Mouse (Mus musculus): ENCODE measurements around the gene Car9. TPM values are rescaled to one million over a fixed set of nuclear protein-coding genes. Genes with fewer than 3 reads are reported as not detected.

The Car9 gene
- polyA plus RNA-seq, 1 experiment from 2014 or later: 0.65 TPM

- Histone ChIP-seq H3K4me3 (ENCODE audit: low read depth, low read length) (peak overlapping the region; percentile 33), H3K9ac (ENCODE audit: low read length) (peak overlapping the region; percentile 45), H3K27ac (replicated peaks; ENCODE audit: low read depth, low read length) (no peak overlapping the region), H3K27me3 (ENCODE audit: control insufficient read depth, insufficient read depth, low read length) (0 out of 2 replicates have a peak, but pooled peaks cover 3% of the 10 kb centered on the region), H3K4me2 (ENCODE audit: low read depth, severe bottlenecking) (peak overlapping the region; percentile 70), H3K4me1 (ENCODE audit: control insufficient read depth, insufficient read depth, low read length) (no peaks in the 10 kb centered on the region), H3K36me3 (ENCODE audit: control insufficient read depth, insufficient read depth, low read length) (no peaks in the 10 kb centered on the region), H3K9me3 (ENCODE audit: control insufficient read depth, low read length) (no peaks in the 10 kb centered on the region)
- ATAC-seq (ENCODE audit: insufficient number of reproducible peaks, low FRiP score, low TSS enrichment, low read depth): peak; percentile 84
- WGBS: 11% methylated on average over 13 of the region's 13 CpGs
- peak; percentile 69 for DNase-seq (ENCODE audit: low spot score)
Observed at GRCm38 (mm10) chr4:43508666-43508997, 1.9 kb downstream of the Car9 start.

GRCm38 (mm10) chr4:43509109-43509508 is 2.3 kb downstream of the Car9 start:
- peak overlapping the region; percentile 45 for H3K9ac ChIP-seq (ENCODE audit: low read length)
- 0 out of 2 replicates have a peak, but pooled peaks cover 3% of the 10 kb centered on the region for H3K27me3 ChIP-seq (ENCODE audit: control insufficient read depth, insufficient read depth, low read length)
- no peaks in the 10 kb centered on the region for H3K36me3 ChIP-seq (ENCODE audit: control insufficient read depth, insufficient read depth, low read length)
- DNase-seq (ENCODE audit: low spot score): no peak
- H3K4me3 ChIP-seq (ENCODE audit: low read depth, low read length): no peak overlapping the region
- no peaks in the 10 kb centered on the region for H3K9me3 ChIP-seq (ENCODE audit: control insufficient read depth, low read length)
- H3K4me1 ChIP-seq (ENCODE audit: control insufficient read depth, insufficient read depth, low read length): no peaks in the 10 kb centered on the region
- H3K4me2 ChIP-seq (ENCODE audit: low read depth, severe bottlenecking): peak overlapping the region; percentile 70
- 39% methylated on average over 9 of the region's 9 CpGs for WGBS
- no peak overlapping the region for H3K27ac ChIP-seq (replicated peaks; ENCODE audit: low read depth, low read length)
- no peak for ATAC-seq (ENCODE audit: insufficient number of reproducible peaks, low FRiP score, low TSS enrichment, low read depth)

- H3K4me2 ChIP-seq (ENCODE audit: low read depth, severe bottlenecking): no peak overlapping the region
- no peaks in the 10 kb centered on the region for H3K36me3 ChIP-seq (ENCODE audit: control insufficient read depth, insufficient read depth, low read length)
- no peak overlapping the region for H3K9ac ChIP-seq (ENCODE audit: low read length)
- 0 out of 2 replicates have a peak, but pooled peaks cover 3% of the 10 kb centered on the region for H3K27me3 ChIP-seq (ENCODE audit: control insufficient read depth, insufficient read depth, low read length)
- no peak overlapping the region for H3K4me3 ChIP-seq (ENCODE audit: low read depth, low read length)
- H3K4me1 ChIP-seq (ENCODE audit: control insufficient read depth, insufficient read depth, low read length): no peaks in the 10 kb centered on the region
- DNase-seq (ENCODE audit: low spot score) (no peak), ATAC-seq (ENCODE audit: insufficient number of reproducible peaks, low FRiP score, low TSS enrichment, low read depth) (no peak)
- H3K27ac ChIP-seq (replicated peaks; ENCODE audit: low read depth, low read length): no peak overlapping the region
- H3K9me3 ChIP-seq (ENCODE audit: control insufficient read depth, low read length): no peaks in the 10 kb centered on the region
- WGBS: 76% methylated on average over 19 of the region's 19 CpGs
Observed at GRCm38 (mm10) chr4:43511675-43512454, 5.1 kb downstream of the Car9 start.

DNA sequence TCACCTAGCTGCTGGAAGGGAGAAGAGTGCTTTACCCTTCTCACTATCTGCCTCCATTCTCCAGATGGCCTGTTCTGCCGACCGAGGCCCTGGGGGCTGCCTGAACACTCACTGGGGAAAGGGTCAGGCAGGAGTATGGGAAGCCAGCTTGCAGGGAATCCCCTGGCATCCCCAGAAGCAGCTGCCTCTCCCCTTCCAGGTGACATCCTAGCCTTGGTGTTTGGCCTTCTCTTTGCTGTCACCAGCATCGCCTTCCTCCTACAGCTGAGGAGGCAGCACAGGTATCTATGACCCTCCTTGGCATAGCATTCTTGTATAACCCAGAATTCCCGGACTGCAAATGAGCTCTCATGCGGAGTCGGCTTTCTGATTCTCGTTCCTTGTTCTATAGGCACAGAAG is 5.9 kb downstream of the Car9 start:
- H3K27me3 ChIP-seq (ENCODE audit: control insufficient read depth, insufficient read depth, low read length): 0 out of 2 replicates have a peak, but pooled peaks cover under 1% of the 10 kb centered on the region
- no peak overlapping the region for H3K9ac ChIP-seq (ENCODE audit: low read length)
- no peaks in the 10 kb centered on the region for H3K36me3 ChIP-seq (ENCODE audit: control insufficient read depth, insufficient read depth, low read length)
- no peaks in the 10 kb centered on the region for H3K9me3 ChIP-seq (ENCODE audit: control insufficient read depth, low read length)
- WGBS: 60% methylated on average over 7 of the region's 7 CpGs
- H3K27ac ChIP-seq (replicated peaks; ENCODE audit: low read depth, low read length): no peak overlapping the region
- no peak overlapping the region for H3K4me2 ChIP-seq (ENCODE audit: low read depth, severe bottlenecking)
- no peaks in the 10 kb centered on the region for H3K4me1 ChIP-seq (ENCODE audit: control insufficient read depth, insufficient read depth, low read length)
- no peak overlapping the region for H3K4me3 ChIP-seq (ENCODE audit: low read depth, low read length)
- ATAC-seq (ENCODE audit: insufficient number of reproducible peaks, low FRiP score, low TSS enrichment, low read depth) (no peak), DNase-seq (ENCODE audit: low spot score) (no peak)

DNA sequence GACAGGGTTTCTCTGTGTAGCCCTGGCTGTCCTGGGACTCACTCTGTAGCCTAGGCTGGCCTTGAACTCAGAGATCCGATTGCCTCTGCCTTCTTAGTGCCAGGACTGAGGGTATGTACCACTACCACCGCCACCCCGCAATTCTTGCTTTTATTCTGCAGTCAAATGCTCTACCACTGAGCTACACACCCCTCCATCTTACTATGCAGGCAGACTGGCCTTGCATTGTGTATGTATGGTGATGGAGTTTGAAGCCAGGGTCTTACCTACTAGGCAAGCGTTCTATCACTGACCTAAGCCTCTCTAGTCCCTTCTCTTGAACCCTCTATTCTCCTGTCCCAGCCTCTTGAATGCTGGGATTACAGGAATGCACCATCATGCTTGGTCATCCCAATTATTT is 6.5 kb downstream of the Car9 start:
- no peaks in the 10 kb centered on the region for H3K9me3 ChIP-seq (ENCODE audit: control insufficient read depth, low read length)
- 92% methylated on average over 4 of the region's 4 CpGs for WGBS
- no peak overlapping the region for H3K4me2 ChIP-seq (ENCODE audit: low read depth, severe bottlenecking)
- H3K36me3 ChIP-seq (ENCODE audit: control insufficient read depth, insufficient read depth, low read length): no peaks in the 10 kb centered on the region
- DNase-seq (ENCODE audit: low spot score): no peak
- no peak for ATAC-seq (ENCODE audit: insufficient number of reproducible peaks, low FRiP score, low TSS enrichment, low read depth)
- H3K9ac ChIP-seq (ENCODE audit: low read length): no peak overlapping the region
- no peak overlapping the region for H3K4me3 ChIP-seq (ENCODE audit: low read depth, low read length)
- H3K4me1 ChIP-seq (ENCODE audit: control insufficient read depth, insufficient read depth, low read length): no peaks in the 10 kb centered on the region
- H3K27me3 ChIP-seq (ENCODE audit: control insufficient read depth, insufficient read depth, low read length): no peaks in the 10 kb centered on the region
- H3K27ac ChIP-seq (replicated peaks; ENCODE audit: low read depth, low read length): no peak overlapping the region

DNA sequence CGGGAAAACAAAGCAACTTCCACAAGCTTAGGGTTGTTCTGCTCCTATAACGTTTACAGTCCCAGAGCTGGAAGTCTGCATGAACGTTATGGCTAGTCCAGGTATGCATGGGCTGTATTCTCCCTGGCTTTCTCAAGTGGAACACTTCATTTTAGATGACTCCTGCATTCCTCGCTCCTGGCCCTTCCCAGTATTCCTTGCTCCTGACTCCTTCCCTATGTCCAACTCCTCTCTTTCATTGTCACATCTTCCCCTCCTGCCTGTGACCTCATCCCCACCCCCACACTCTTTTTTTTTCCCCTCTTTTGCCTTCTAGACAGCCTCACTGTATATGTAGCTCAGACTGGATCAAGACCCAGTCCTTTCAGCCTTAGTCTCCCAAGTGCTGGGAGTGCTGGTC is 7.0 kb downstream of the Car9 start:
- DNase-seq (ENCODE audit: low spot score) (no peak), ATAC-seq (ENCODE audit: insufficient number of reproducible peaks, low FRiP score, low TSS enrichment, low read depth) (no peak)
- Histone ChIP-seq H3K4me3 (ENCODE audit: low read depth, low read length) (no peak overlapping the region), H3K4me2 (ENCODE audit: low read depth, severe bottlenecking) (no peak overlapping the region), H3K9me3 (ENCODE audit: control insufficient read depth, low read length) (no peaks in the 10 kb centered on the region), H3K9ac (ENCODE audit: low read length) (no peak overlapping the region), H3K36me3 (ENCODE audit: control insufficient read depth, insufficient read depth, low read length) (no peaks in the 10 kb centered on the region), H3K4me1 (ENCODE audit: control insufficient read depth, insufficient read depth, low read length) (no peaks in the 10 kb centered on the region), H3K27ac (replicated peaks; ENCODE audit: low read depth, low read length) (no peak overlapping the region), H3K27me3 (ENCODE audit: control insufficient read depth, insufficient read depth, low read length) (no peaks in the 10 kb centered on the region; the same call in 1 of the 2 replicates)
- 81% methylated on average over 4 of the region's 4 CpGs for WGBS

- no peak for ATAC-seq (ENCODE audit: insufficient number of reproducible peaks, low FRiP score, low TSS enrichment, low read depth)
Observed at GRCm38 (mm10) chr4:43515764-43516708, 9.3 kb downstream of the Car9 start.

DNA sequence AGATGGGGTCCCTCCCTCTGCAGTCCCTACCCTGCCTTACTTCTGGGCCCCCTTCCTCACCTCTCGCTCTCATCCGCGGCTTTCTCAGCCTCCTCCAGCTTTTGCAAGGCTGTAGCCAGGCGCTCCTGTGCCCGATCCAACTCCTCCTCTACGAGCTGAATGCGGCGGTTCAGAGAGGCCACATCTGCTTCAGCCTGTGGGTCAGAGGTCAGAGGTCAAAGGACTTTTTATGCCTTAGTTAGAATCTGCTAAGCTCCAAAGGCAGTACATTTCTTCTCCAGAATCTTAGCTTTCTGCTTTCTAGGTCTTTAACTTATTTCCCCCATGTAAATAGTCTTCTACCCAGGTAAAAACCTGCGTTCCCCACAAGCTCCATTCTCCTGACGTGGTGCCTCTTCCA is 12.8 kb downstream of the Car9 start:
- Histone ChIP-seq H3K27ac (replicated peaks; ENCODE audit: low read depth, low read length) (no peak overlapping the region), H3K4me3 (ENCODE audit: low read depth, low read length) (no peak overlapping the region), H3K27me3 (ENCODE audit: control insufficient read depth, insufficient read depth, low read length) (peaks cover 16% of the 10 kb centered on the region), H3K4me1 (ENCODE audit: control insufficient read depth, insufficient read depth, low read length) (peaks cover 20% of the 10 kb centered on the region), H3K4me2 (ENCODE audit: low read depth, severe bottlenecking) (peak overlapping the region; percentile 37), H3K9me3 (ENCODE audit: control insufficient read depth, low read length) (no peaks in the 10 kb centered on the region), H3K9ac (ENCODE audit: low read length) (no peak overlapping the region), H3K36me3 (ENCODE audit: control insufficient read depth, insufficient read depth, low read length) (no peaks in the 10 kb centered on the region)
- DNase-seq (ENCODE audit: low spot score) (no peak), ATAC-seq (ENCODE audit: insufficient number of reproducible peaks, low FRiP score, low TSS enrichment, low read depth) (no peak)
- WGBS: 15% methylated on average over 10 of the region's 10 CpGs

More at GRCm38 (mm10) chr4:43515764-43516708, 9.3 kb downstream of the Car9 start:
- Histone ChIP-seq H3K9me3 (ENCODE audit: control insufficient read depth, low read length) (no peaks in the 10 kb centered on the region), H3K4me2 (ENCODE audit: low read depth, severe bottlenecking) (no peak overlapping the region), H3K4me3 (ENCODE audit: low read depth, low read length) (no peak overlapping the region), H3K27ac (replicated peaks; ENCODE audit: low read depth, low read length) (no peak overlapping the region), H3K9ac (ENCODE audit: low read length) (no peak overlapping the region), H3K36me3 (ENCODE audit: control insufficient read depth, insufficient read depth, low read length) (no peaks in the 10 kb centered on the region), H3K4me1 (ENCODE audit: control insufficient read depth, insufficient read depth, low read length) (peaks cover 4% of the 10 kb centered on the region; the same call in 1 of the 2 replicates), H3K27me3 (ENCODE audit: control insufficient read depth, insufficient read depth, low read length) (no peaks in the 10 kb centered on the region; the same call in 1 of the 2 replicates)
- 68% methylated on average over 11 of the region's 11 CpGs for WGBS
- no peak for DNase-seq (ENCODE audit: low spot score)
